Mouse (Mus musculus) forebrain, embryonic 12.5 days (tissue): Measurements from ENCODE around the gene Fgfrl1. TPM values are rescaled to one million over a fixed set of nuclear protein-coding genes. Genes with fewer than 3 reads are reported as not detected.

Experiments
- ATAC-seq: fragments of 200-750 bp; cut with Nextera tagmentation; 2 replicates; pipeline ENCODE4 v1.8.0; 2017; ENCODE audit warnings: moderate TSS enrichment; ENCODE audit not compliant: low FRiP score
- H3K27ac ChIP-seq: fragments of 300-500 bp; sonication (generic); 2 replicates; pipeline ENCODE4 v1.5.1; 2016; ENCODE audit warnings: mild to moderate bottlenecking
- H3K27me3 ChIP-seq: fragments of 300-500 bp; sonication (generic); 2 replicates; pipeline ENCODE4 v1.6.1; 2016; ENCODE audit warnings: mild to moderate bottlenecking
- H3K36me3 ChIP-seq: fragments of 300-500 bp; sonication (generic); replicated peaks from 2 replicates; pipeline ENCODE4 v1.6.1; 2016; ENCODE audit warnings: mild to moderate bottlenecking
- H3K4me1 ChIP-seq: fragments of 300-500 bp; sonication (generic); 2 replicates; pipeline ENCODE4 v1.6.1; 2016
- H3K4me2 ChIP-seq: fragments of 300-500 bp; sonication (generic); 2 replicates; pipeline ENCODE4 v1.6.1; 2016; ENCODE audit warnings: mild to moderate bottlenecking, moderate library complexity
- H3K4me3 ChIP-seq: fragments of 300-500 bp; sonication (generic); replicated peaks from 2 replicates; pipeline ENCODE4 v1.5.1; 2016; ENCODE audit warnings: mild to moderate bottlenecking
- H3K9ac ChIP-seq: fragments of 300-500 bp; sonication (generic); 2 replicates; pipeline ENCODE4 v1.6.1; 2016; ENCODE audit warnings: mild to moderate bottlenecking
- H3K9me3 ChIP-seq: fragments of 300-500 bp; sonication (generic); 2 replicates; pipeline ENCODE4 v1.6.1; 2016
- WGBS: fragments of 180-500 bp; shearing (Covaris S2); methylation state at CpG from one replicate; pipeline ENCODE4 v1.1.7; 2016; 5-methylcytosine and 5-hydroxymethylcytosine counted together
- polyA plus RNA-seq: library from polyadenylated mRNA; unstranded; fragments of >200 nt; fragmentation: Nextera tagmentation; extraction: Ambion mirVana; gene quantifications from 2 replicates; pipeline ENCODE4 v1.2.1, GENCODE M21; 2016

Fgfrl1 gene
- polyA plus RNA-seq, 1 experiment from 2014 or later, result 19.3 TPM

DNA sequence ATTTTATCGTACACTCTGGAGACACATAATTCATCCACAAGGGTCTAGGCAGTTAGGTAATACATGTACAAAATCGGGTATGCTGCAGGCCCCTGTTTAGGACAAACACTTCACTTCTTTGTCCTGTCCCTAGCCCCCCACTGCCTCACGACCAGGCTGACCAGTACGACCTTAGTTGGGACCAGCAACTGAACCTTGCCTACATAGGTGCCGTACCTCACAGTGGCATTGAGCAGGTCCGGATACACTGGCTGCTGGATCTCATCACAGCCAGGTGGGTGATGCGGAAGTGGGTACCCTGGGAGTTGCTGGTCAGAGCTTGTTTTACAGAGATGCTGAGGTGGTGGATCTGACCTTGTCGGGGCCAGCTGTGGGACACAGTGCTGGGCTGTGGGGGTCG, 22.2 kb upstream of the Fgfrl1 start:
- 81% methylated on average over 9 of the region's 9 CpGs for WGBS
- no peak overlapping the region for H3K4me3 ChIP-seq
- H3K9ac ChIP-seq, result peak overlapping the region; percentile 75; the same call in 1 of the 2 replicates
- peaks cover 16% of the 10 kb centered on the region for H3K4me1 ChIP-seq
- H3K27ac ChIP-seq, result no peak overlapping the region
- peak; percentile 24; the same call in 1 of the 2 replicates for ATAC-seq
- peak overlapping the region; percentile 69 for H3K4me2 ChIP-seq
- H3K9me3 ChIP-seq, result no peaks in the 10 kb centered on the region
- H3K27me3 ChIP-seq, result no peaks in the 10 kb centered on the region
- H3K36me3 ChIP-seq, result peaks cover 16% of the 10 kb centered on the region

DNA sequence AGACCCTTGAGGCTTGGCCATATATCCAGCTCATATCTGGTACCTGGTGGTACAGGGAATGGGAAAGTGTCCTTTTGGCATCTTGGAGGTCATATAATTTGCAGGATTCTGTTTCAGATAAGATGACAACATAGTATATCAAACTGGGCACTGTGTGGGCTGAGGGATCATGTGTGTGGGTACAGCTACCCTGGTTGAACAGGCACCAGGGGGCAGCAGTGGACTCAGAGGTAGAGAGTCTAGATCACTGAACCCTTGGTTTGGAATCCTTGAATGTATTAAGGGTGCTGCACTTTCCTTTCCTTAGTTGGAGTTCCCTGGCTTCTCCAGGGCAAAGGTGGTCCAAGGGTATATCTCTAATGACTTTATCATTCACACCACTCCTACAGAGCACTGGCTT, 21.4 kb upstream of the Fgfrl1 start:
- Histone ChIP-seq H3K4me2 (no peak overlapping the region), H3K4me3 (no peak overlapping the region), H3K9ac (no peak overlapping the region), H3K36me3 (peaks cover 16% of the 10 kb centered on the region), H3K9me3 (no peaks in the 10 kb centered on the region), H3K4me1 (peaks cover 19% of the 10 kb centered on the region), H3K27ac (no peak overlapping the region), H3K27me3 (no peaks in the 10 kb centered on the region)
- ATAC-seq, result no peak

DNA sequence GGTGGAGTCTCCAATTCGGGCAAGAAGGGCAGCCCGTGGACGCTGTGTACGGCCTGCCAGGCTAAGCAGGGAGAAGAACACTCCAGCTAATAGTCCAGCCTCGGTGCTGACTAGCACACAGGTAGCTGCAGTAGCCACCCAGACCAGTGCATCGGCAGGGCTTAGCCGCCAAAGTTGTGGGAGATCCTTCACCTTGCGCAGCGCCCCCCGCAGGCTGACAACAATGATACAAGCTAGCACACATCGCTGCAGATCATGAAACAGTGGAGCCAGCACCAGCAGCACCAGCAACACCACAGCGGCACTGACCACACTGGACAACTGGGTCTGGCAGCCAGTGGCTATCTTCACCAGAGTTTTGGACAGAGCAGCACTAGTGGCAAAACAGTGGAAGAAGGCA, 20.4 kb upstream of the Fgfrl1 start:
- peaks cover 23% of the 10 kb centered on the region for H3K4me1 ChIP-seq
- H3K4me3 ChIP-seq, result no peak overlapping the region
- no peak overlapping the region for H3K9ac ChIP-seq
- H3K27me3 ChIP-seq, result no peaks in the 10 kb centered on the region
- no peak for ATAC-seq
- H3K4me2 ChIP-seq, result no peak overlapping the region
- peaks cover 16% of the 10 kb centered on the region for H3K36me3 ChIP-seq
- WGBS, result 93% methylated on average over 12 of the region's 12 CpGs
- no peaks in the 10 kb centered on the region for H3K9me3 ChIP-seq
- H3K27ac ChIP-seq, result no peak overlapping the region

- no peaks in the 10 kb centered on the region for H3K27me3 ChIP-seq
- H3K36me3 ChIP-seq, result peaks cover 16% of the 10 kb centered on the region
- no peaks in the 10 kb centered on the region for H3K9me3 ChIP-seq
- H3K4me1 ChIP-seq, result peaks cover 26% of the 10 kb centered on the region
- no peak for ATAC-seq
- 91% methylated on average over 2 of the region's 2 CpGs for WGBS
- H3K4me3 ChIP-seq, result no peak overlapping the region
- H3K4me2 ChIP-seq, result no peak overlapping the region
- H3K9ac ChIP-seq, result no peak overlapping the region
- H3K27ac ChIP-seq, result no peak overlapping the region
Measured at GRCm38 (mm10) chr5:108674624-108675023, 17.6 kb upstream of the Fgfrl1 start.

DNA sequence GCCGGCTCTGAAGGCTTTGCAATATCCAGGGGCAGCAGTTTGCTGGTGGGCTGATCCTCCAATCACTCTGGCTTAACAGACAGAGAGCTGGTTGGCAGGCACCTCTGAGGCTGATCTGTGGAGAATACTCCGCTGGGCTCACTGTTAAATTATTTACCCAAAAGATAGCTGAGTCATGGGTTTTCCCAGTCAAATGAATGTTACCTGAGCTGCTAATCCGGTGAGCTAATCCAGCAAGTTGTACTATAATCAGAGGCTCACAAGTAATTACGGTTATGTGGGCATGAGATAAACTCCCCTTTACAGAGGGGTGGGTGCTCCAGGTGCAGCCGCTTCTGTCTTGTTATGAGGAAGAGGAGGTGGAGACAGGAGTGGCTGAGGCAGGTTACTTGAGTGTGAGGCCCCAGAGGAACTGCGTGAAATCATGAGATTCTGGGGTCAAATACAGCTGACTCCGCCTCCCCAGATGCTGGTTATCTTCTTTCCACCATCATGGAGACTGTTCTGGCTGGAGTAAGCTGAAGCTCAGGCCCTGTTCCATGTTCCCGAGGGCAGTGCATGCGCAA, 16.8 kb upstream of the Fgfrl1 start, which contains the start of gene Slc26a1:
Slc26a1 (minus strand) TSS at position 319 of the 566 bp plus-strand sequence.
- no peak for ATAC-seq
- no peak within 1 kb of the TSS for H3K4me2 ChIP-seq
- no peaks in the 10 kb centered on the region for H3K9me3 ChIP-seq
- no peak within 1 kb of the TSS for H3K9ac ChIP-seq
- peaks cover 20% of the 10 kb centered on the region for H3K4me1 ChIP-seq
- H3K36me3 ChIP-seq, result peaks cover 16% of the 10 kb centered on the region
- H3K4me3 ChIP-seq, result no peak within 1 kb of the TSS
- no peaks in the 10 kb centered on the region for H3K27me3 ChIP-seq
- WGBS, result 83% methylated on average over 9 of the region's 9 CpGs
- H3K27ac ChIP-seq, result no peak within 1 kb of the TSS

GRCm38 (mm10) chr5:108676772-108677498, 15.2 kb upstream of the Fgfrl1 start:
- peaks cover 20% of the 10 kb centered on the region for H3K4me1 ChIP-seq
- peaks cover 10% of the 10 kb centered on the region for H3K36me3 ChIP-seq
- 11% methylated on average over 5 of the region's 5 CpGs for WGBS
- H3K9me3 ChIP-seq, result no peaks in the 10 kb centered on the region
- H3K9ac ChIP-seq, result peak overlapping the region; percentile 54
- H3K4me3 ChIP-seq, result peak overlapping the region; percentile 28
- peak overlapping the region; percentile 56 for H3K4me2 ChIP-seq
- H3K27ac ChIP-seq, result peak overlapping the region; percentile 93
- peak; percentile 70 for ATAC-seq
- H3K27me3 ChIP-seq, result no peaks in the 10 kb centered on the region

DNA sequence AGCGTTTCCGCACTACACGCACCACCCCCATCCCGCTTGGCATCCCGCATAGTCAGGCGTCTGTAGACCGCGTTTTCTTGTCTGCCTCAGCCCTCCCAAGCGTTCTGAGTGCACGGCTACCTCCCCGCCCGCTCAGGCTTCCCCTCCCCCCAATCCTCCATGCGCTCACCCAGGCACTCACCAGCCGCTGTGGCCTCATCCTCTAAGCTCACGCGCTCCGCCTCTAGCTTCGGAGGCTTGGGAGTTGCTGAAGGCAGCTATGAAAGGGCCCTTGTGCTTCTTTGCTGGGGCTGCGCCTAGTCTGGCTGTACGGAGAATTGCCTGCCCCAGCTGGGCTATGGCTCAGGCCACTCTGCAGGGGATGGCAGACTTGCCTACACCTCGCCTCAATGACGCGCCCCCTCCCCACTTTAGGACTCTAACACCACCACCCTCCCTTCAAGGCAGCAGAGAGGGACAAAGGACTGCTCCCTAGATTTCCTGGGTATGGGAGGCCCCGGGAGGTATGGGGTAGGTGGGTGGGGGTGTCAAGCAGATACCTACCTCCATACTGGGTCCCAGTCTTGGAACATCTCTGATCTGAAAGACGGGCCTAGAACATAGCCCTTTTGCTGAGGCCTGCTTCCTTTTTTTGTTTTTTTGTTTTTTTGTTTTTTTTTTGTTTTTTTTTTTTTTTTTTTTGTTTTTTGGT, 14.4 kb upstream of the Fgfrl1 start:
- Histone ChIP-seq H3K9me3 (no peaks in the 10 kb centered on the region), H3K4me3 (peak overlapping the region; percentile 28), H3K27me3 (no peaks in the 10 kb centered on the region), H3K9ac (peak overlapping the region; percentile 54), H3K36me3 (peaks cover 2% of the 10 kb centered on the region; the same call in 1 of the 2 replicates), H3K27ac (peak overlapping the region; percentile 93), H3K4me1 (peaks cover 20% of the 10 kb centered on the region), H3K4me2 (peak overlapping the region; percentile 56)
- 3% methylated on average over 25 of the region's 25 CpGs for WGBS
- ATAC-seq, result peak; percentile 93

DNA sequence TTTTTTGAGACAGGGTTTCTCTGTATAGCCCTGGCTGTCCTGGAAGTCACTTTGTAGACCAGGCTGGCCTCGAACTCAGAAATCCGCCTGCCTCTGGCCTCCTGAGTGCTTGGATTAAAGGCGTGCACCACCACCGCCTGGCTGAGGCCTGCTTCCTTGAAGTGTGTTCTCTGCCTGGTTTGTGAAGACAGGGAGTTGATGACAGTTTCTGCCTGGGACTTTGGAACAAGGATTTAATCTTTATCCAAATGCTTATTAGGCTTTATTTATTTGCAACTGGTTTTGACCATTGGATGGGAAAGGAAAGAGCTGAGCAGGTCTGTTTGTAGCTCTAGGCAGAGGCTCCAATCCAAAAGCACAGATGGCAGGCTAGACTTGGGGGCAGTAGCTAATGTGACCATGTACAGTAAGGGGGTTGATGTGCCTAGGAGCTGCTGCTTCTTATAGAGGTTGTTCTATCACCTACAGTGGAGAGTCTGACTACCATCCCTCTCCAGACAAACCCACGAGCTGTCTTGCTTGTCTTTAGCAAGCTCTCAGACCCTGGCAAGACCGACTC, 13.8 kb upstream of the Fgfrl1 start:
- ATAC-seq, result no peak
- H3K4me3 ChIP-seq, result no peak overlapping the region
- H3K4me2 ChIP-seq, result no peak overlapping the region
- 88% methylated on average over 6 of the region's 6 CpGs for WGBS
- H3K27ac ChIP-seq, result peak overlapping the region; percentile 19; the same call in 1 of the 2 replicates
- no peak overlapping the region for H3K9ac ChIP-seq
- no peaks in the 10 kb centered on the region for H3K27me3 ChIP-seq
- no peaks in the 10 kb centered on the region for H3K9me3 ChIP-seq
- H3K36me3 ChIP-seq, result no peaks in the 10 kb centered on the region
- H3K4me1 ChIP-seq, result peaks cover 20% of the 10 kb centered on the region

DNA sequence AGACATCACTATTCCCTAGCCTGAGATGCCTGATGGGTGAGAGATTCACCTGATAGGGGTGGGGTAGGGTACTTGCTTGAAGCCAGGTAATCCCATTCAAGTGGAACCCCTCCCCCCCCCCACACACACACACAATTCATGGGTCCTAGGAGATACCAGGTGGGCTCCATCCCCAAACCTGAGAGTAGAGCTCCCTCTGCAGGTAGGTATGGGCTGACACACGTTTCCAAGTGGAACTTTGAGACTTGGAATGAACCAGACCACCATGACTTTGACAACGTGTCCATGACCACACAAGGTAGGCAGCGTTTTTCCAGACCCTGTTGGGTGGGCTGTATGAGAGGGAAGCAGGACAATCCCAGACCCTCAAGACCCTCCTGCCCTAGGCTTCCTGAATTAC, 12.3 kb upstream of the Fgfrl1 start:
- H3K36me3 ChIP-seq, result no peaks in the 10 kb centered on the region
- no peak overlapping the region for H3K4me3 ChIP-seq
- H3K27ac ChIP-seq, result no peak overlapping the region
- no peaks in the 10 kb centered on the region for H3K27me3 ChIP-seq
- no peaks in the 10 kb centered on the region for H3K9me3 ChIP-seq
- ATAC-seq, result no peak
- WGBS, result 59% methylated on average over 3 of the region's 3 CpGs
- H3K9ac ChIP-seq, result no peak overlapping the region
- peaks cover 20% of the 10 kb centered on the region for H3K4me1 ChIP-seq
- no peak overlapping the region for H3K4me2 ChIP-seq

DNA sequence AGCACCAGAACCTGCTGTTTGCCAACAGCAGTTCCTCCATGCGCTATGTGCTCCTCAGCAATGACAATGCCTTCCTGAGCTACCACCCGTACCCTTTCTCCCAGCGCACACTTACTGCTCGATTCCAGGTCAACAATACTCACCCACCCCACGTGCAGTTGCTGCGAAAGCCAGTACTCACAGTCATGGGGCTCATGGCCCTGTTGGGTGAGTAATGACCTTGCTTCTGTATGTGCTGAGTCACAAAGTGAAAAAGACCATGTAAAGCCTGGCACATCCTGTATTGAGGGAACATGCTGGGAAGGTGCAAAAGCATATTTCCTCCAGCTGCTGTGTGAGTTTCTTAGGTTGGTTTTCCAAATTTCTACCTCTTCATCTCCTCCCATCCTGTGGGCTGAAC, 11.3 kb upstream of the Fgfrl1 start:
- 87% methylated on average over 6 of the region's 6 CpGs for WGBS
- H3K4me2 ChIP-seq, result no peak overlapping the region
- no peaks in the 10 kb centered on the region for H3K27me3 ChIP-seq
- no peak overlapping the region for H3K27ac ChIP-seq
- H3K4me3 ChIP-seq, result no peak overlapping the region
- no peaks in the 10 kb centered on the region for H3K36me3 ChIP-seq
- H3K9ac ChIP-seq, result no peak overlapping the region
- no peak for ATAC-seq
- H3K4me1 ChIP-seq, result peaks cover 17% of the 10 kb centered on the region
- H3K9me3 ChIP-seq, result no peaks in the 10 kb centered on the region

DNA sequence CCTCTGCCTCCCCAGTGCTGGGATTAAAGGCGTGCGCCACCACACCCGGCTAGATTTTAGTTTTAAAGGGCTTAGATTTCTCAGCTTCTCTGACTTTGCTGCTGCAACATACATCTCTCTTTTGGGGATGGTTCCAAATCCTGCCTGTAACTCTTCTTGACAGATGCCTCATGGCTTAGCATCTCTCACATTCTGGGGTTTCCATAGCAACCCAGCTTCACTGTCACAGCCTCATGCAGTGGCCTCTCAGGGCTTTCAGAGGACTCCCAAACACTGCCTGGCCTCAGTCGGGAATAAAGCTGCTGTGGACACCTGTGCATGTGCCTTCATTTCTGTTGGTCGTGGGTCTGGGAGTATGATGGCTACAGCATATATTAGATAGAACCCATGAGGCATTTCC, 3.1 kb upstream of the Fgfrl1 start:
- Histone ChIP-seq H3K4me2 (no peak overlapping the region), H3K4me3 (no peak overlapping the region), H3K36me3 (no peaks in the 10 kb centered on the region), H3K27ac (no peak overlapping the region), H3K27me3 (peaks cover 19% of the 10 kb centered on the region), H3K4me1 (peaks cover 18% of the 10 kb centered on the region), H3K9me3 (no peaks in the 10 kb centered on the region), H3K9ac (no peak overlapping the region)
- WGBS, result 74% methylated on average over 5 of the region's 5 CpGs
- no peak for ATAC-seq

DNA sequence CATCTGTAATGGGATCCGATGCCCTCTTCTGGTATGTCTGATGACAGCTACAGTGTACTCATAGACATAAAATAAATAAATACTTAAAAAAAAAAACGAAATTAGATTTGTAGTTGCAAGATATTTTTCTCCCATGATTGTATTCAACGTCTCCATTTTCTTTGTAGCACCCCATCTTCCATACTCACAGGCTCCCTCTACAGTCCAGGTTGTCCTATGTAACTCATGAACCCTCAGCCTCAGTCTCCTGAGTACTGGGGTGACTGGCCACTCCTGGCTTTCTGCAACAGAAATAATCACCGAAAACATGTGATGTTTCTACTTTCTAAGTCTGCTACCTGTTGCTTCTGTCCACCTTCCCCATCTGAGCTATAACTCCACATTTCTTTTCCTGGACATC, 1.0 kb upstream of the Fgfrl1 start:
- ATAC-seq, result no peak
- peaks cover 35% of the 10 kb centered on the region for H3K4me1 ChIP-seq
- H3K27me3 ChIP-seq, result peaks cover 19% of the 10 kb centered on the region
- H3K36me3 ChIP-seq, result no peaks in the 10 kb centered on the region
- H3K9ac ChIP-seq, result no peak overlapping the region
- 80% methylated on average over 4 of the region's 4 CpGs for whole genome bisulfite sequencing
- H3K9me3 ChIP-seq, result no peaks in the 10 kb centered on the region
- no peak overlapping the region for H3K27ac ChIP-seq
- H3K4me2 ChIP-seq, result no peak overlapping the region
- no peak overlapping the region for H3K4me3 ChIP-seq
